Mouse (Mus musculus) spleen, postnatal 14 days (tissue): ENCODE measurements at regions not wholly inside any gene's neighbourhood (a gene's known extent, or its start where the extent isn't known, plus 50 kb on each side); places are given as distances from the start of the nearest gene placed in this dataset.

Experiments used
- DNase-seq, 2 experiments: peaks; one replicate each; pipeline ENCODE4 v3.0.0; 2021 to 2022; ENCODE audit warnings: low spot score in 2 of 2

DNA sequence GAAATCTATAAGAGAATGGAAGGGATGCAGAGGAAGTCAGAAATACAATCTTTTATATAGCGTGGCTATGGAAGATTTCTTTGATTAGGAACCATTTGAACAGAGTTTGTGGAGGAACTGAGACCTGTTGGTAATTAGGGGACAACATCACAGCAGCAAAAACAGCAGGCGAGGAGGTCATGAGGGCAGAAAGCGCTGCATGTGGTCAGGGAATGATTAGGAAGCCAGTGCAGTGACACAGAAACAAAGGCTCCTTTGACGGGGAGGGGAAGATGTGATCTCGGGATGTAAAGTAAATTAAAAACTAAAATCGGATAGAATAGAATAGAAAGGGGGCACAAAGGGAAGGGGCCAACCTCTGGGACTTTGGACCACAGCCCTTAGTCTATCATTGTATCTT lies 199.6 kb upstream of the Noct start:
- no peak for DNase-seq

DNA sequence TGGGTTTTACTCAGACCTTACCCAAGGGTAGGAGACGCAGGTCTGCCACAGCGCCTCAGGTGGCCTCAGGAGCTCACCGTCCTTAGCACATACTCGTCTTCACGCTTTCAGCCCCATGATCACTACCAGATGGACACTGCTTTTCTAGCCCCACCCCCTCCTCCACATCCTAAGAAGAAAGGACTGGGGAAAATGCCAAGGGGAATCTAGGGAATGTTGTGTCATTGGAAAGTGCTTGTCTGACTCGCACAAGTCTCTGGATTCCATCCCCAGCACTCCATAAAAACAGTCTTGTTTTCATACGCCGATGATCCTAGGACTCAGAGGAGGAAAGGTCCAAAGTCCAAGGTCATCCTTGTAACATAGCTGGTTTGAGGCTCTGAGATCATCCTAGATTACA lies 192.4 kb upstream of the Noct start:
- no peak for DNase-seq

DNA sequence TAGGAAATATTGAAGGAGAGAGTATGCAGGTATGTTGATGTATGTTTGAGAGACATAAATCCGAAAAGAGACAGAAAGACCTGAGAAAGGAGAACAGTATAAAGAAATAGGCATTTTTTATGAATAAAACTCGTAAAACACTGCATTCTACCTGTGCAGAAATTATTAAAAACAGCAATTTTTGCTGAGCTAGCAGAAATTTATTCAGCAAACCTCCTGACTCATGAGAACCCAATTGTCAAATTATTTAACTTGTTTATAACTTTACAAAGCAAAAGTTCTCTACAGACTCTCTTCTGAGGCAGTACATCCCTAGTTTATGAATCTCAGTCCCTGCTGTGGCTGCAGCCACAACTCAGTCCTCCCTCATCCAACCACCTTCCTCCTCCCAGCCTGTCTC lies 191.0 kb upstream of the Noct start:
- DNase-seq: no peak

GRCm38 (mm10) chr3:51036700-51037306 lies 187.4 kb upstream of the Noct start:
- no peak for DNase-seq

DNA sequence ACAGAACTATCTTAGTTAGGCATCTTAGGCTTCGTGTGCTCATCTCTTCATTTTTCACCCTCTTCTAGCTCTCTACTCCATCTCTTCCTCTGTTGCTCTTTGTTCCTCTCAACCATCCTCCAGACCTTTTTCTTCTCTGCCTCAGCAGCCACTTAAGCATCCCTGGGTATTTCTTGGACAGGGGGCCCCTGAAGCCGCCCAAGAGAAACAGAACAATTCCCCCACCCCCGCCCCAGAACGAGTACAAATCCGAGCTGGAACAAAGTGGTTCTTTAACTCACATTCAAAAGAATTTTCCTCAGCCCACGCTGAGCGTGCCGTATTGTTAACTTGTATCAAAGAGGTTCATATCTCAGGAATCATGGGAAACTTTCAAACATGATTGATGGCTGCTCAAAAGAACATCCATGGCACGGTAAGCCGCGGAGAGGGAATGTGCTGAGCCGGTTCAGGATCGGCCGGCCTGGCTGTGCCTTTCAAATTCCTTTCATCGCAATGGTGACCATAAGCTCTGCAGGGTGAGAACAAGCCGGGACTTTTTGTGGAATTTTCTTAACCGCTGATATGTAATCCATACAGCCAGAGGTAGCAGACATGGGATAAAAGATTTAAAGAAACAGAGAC lies 181.9 kb upstream of the Noct start:
- DNase-seq: no peak

- no peak for DNase-seq
These were observed 175.5 kb upstream of the Noct start for GRCm38 (mm10) chr3:51048739-51049138.

DNA sequence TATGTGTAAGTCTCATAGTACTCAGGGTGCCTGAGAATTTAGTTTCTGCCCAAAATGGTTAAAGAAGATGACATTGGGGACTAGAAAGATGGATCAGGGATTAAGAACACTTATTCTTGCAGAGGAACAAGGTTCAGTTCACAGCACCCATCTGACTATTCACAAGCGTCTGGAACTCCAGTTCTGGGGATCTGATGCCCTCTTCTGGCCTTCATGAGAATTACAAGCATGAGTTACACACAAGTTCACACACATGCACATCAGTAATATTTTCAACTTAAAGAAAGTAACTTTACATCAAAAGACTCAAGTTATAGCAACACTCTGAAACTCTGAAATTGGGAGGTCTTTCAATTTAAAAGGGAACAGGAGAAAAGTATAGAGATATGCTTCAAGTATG lies 174.1 kb upstream of the Noct start:
- no peak for DNase-seq

DNA sequence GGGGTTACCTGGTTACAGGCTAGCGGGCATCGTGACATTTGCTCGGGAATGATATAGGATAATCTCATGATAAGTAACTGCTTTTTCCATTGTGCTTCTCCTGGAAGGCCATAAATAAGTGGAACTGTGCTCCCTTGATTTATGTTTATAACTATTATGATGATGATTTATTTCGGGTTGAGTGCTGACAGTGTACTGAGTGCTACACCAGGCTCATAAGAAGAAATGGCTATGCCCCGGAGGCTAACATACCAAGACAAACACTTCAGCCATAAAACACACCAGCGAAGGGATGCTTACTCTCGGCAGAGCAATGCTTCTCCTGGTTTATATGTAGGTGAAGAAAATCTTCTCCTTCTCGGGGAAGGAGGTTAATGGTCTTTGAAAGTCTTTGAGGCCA lies 169.2 kb upstream of the Noct start:
- no peak for DNase-seq

DNA sequence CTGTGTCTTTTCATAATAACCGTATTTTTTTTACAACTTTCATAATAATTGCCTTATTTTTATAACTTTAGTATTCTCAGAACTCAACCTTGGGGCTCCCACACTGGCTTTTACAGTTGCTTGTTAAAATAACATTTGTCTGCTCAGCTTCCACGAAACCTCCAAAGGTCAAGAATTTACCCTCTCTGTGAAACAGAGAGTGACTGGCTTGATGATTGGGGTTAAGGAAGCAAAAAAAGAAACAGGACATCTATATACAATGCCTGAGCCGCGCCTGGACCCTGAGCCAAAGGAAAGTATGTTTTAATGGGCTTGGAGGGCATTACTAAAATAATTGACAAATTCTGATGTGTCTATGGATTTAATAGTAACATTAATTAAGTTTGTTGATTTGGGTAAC lies 160.0 kb upstream of the Noct start:
- no peak for DNase-seq

GRCm38 (mm10) chr3:51066373-51066772 lies 157.9 kb upstream of the Noct start:
- no peak for DNase-seq

GRCm38 (mm10) chr3:51072417-51072816 lies 151.8 kb upstream of the Noct start:
- DNase-seq: no peak

- DNase-seq: no peak
These were observed 151.1 kb upstream of the Noct start for GRCm38 (mm10) chr3:51073003-51073679.

DNA sequence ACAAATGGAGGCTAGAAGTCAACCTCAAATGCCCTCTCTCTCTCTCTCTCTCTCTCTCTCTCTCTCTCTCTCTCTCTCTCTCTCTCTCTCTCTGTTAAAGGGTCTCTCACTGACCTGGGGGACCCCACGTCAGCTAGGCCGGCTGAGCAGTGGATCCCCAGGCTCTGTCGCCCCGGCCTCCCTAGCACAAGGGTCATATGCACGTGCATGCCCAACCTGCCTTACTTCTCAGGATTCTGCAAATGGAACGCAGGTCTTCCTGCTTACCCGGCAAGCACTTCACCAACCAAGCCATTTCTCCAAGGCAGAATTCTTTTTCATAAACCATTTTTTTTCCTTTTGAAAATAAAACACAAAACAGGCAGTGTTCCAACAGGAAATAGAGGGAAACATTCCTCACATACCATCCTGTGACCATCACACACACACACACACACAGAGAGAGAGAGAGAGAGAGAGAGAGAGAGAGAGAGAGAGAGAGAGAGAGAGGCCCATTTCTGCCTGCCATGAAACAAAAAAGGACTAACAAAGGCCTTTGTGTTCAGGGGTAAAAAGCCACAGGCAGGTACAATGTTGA lies 150.4 kb upstream of the Noct start:
- no peak for DNase-seq

DNA sequence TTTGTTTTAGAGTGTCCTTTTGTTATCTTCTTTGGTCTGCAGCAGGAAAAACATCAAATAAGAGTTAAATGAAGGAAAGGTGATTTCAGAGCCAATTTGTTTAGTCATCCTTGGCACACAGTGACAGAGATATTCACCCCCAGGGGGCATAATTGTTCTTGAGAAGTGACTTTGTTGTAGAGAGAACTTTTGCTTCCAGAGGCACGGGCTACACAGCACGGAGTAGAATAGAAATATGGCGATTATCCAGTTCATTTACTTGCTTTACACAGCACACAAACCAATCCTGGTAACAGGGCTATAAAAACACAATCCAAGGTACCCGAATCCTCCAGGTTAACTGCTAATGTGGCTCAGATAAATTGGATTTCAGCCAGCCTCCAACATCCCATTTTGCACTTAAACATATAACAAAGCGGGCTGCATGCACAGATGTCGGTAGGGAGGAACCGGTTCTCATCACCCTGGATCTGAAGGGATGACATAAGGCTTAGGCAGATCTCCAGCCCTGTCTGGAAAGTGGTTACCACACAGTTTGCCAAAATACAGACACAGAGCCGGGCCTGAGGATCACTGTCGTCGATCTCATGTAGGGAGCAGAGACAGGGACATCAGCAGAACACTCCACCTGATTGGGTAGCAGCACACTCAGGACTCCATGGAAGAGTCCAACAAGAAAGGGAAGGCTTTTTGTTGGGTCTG lies 148.9 kb upstream of the Noct start:
- no peak for DNase-seq

DNA sequence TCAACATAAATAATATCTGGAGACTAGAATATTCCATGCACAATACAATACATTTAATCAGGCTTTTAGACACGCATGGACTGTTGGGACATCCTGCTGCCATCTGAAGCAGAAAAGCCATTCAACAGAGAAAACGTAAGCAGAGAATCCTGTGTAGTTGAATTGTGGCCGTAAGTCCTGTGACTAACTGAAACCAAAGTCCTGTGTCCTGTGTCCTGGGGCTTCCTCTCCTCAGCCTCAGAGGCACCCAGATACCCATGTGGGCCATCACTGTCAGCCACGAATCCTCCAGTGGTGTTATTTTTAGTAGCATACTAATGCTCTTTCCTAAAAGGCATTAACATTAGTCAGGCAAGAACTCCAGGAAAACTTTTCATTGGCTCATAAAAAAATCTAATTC lies 145.8 kb upstream of the Noct start:
- DNase-seq: no peak

DNA sequence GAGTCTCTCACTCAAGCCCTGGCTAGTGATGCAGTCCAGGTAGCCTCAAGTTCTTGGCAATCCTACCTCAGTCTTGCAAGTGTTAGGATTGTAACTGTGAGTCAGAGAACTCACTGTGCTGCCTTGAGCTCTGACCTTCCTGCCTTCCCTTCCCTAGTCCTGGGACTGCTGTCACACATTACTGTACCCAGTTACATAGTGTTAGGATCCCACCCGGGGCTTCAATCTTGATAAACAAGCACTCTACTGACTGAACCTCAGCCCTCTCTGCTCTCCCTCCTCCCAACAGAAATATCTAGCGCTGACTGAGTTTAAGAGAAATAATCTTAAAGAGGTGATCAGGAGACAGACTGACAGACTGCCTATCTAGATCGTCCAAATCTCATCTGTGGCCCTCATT lies 143.8 kb upstream of the Noct start:
- DNase-seq: no peak

DNA sequence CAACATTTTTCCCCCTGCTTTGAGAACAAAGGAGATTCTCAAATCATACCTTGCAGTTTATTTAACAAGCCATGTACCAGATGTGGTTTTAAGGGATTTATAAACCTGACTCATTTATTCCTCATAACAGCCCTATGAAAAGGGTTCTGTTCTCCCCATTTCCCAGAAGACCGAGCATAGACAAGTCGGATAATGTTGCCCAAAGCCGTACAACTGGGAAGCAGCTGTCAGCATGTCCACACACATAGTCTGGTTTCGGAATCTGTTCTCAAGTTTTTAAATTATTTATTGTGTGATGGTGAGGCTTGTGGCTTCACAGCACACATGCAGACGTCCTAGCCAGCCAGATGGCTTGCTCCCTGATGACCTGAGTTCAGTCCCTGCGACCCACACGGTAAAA lies 143.4 kb upstream of the Noct start:
- no peak for DNase-seq

DNA sequence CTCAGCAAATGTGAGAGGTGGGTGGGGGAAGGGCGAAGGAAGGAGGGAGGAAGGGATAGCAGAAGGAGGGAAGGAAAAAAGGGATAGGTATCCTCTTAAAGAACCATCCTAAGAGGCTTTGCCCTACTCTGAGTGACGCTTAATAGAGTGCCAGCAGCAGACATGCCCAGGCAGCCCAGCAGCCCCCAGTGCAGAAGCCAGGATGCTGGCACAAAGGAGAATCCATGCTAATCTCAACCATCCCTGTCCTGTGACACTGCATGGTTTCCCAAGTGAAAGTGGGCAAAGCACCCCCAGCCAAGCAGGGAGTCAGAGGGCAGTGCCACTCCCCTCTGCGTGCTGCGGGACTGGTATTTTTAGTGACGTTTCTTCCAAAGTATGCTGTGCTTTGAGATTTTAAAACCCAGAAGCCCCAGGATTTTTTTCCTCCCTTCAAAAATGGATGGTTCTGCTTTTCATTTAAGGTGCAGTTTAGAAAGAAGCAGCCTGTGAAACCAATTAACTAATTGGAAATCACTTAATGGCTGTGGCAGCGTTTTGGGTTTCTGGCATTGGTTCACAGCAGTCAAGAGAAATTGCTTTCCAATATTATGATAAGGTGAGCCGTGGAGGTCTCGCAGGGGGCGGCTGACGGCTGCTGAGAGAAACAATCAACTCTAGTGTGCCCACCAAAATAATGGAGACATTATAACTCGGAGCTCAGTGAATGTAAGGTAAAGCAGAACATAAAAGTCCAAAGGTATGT lies 141.2 kb upstream of the Noct start:
- DNase-seq: no peak

GRCm38 (mm10) chr3:51083583-51083982 lies 140.7 kb upstream of the Noct start:
- no peak for DNase-seq

DNA sequence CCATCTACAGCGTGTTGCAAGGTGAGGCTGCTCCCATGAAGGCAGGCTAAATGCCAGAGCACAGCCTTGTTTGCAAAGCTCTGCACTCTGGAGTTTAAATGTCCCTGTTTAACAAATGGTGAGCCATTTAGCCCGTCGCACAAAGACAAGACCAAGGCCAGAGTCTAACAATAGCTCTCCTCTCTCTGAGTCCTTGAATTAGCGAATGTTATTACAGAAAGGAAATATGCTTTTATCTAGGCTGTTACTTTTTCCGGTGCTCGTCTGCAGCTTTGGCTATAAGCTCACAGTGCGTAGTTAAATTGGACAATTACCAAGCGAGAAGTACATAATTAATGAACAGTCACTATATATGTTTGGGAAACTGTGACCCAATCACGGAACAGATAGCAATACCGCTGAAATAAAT lies 137.8 kb upstream of the Noct start:
- no peak for DNase-seq

DNA sequence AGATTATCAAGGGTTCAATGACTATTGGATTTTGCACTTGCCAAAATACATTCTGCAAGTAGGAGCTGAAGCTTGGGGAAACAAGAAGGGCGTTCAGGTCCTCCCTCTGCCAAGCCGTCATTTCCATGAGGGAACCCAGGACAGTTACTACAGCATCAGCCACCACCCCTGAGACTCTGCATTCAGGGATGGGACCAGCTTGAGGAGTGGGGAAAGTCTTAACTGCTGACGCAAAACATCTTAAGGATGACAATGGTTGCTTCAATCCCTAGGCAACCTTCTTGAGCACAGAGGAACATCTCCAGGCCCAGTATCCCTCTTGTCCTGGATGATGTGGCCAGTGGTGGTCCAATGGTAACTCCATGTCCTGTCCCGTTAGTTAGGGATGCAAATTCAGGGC lies 137.2 kb upstream of the Noct start:
- DNase-seq: no peak
